Mouse (Mus musculus) lung, postnatal 0 days (tissue): ENCODE measurements around the gene Vav2. TPM values are rescaled to one million over a fixed set of nuclear protein-coding genes. Genes with fewer than 3 reads are reported as not detected.

Experiments
- ATAC-seq: fragments of 200-750 bp; cut with Nextera tagmentation; 2 replicates; pipeline ENCODE4 v1.8.0; 2017; ENCODE audit warnings: moderate library complexity
- DNase-seq: peaks from one replicate; pipeline ENCODE4 v3.0.0-alpha.2; 2016; ENCODE audit warnings: low spot score
- H3K27ac ChIP-seq: fragments of 300-500 bp; sonication (generic); 2 replicates; pipeline ENCODE4 v1.5.1; 2014; ENCODE audit warnings: antibody characterized with exemption, mild to moderate bottlenecking, low read length, mixed read lengths
- H3K27me3 ChIP-seq: fragments of 300-500 bp; sonication (generic); replicated peaks from 2 replicates; pipeline ENCODE4 v1.6.1; 2014; ENCODE audit warnings: low read length, mixed read lengths; ENCODE audit not compliant: insufficient read depth
- H3K36me3 ChIP-seq: fragments of 300-500 bp; sonication (generic); 2 replicates; pipeline ENCODE4 v1.6.1; 2014; ENCODE audit warnings: low read length, mixed read lengths; ENCODE audit not compliant: insufficient read depth
- H3K4me1 ChIP-seq: fragments of 300-500 bp; sonication (generic); 2 replicates; pipeline ENCODE4 v1.6.1; 2014; ENCODE audit warnings: antibody characterized with exemption, low read depth, low read length, mixed read lengths; ENCODE audit not compliant: insufficient read depth
- H3K4me2 ChIP-seq: fragments of 300-500 bp; sonication (generic); replicated peaks from 2 replicates; pipeline ENCODE4 v1.6.1; 2014; ENCODE audit warnings: low read depth, mild to moderate bottlenecking, low read length, moderate library complexity, mixed read lengths
- H3K4me3 ChIP-seq: fragments of 300-500 bp; sonication (generic); 2 replicates; pipeline ENCODE4 v1.5.1; 2014; ENCODE audit warnings: low read depth, low read length
- H3K9ac ChIP-seq: fragments of 300-500 bp; sonication (generic); replicated peaks from 2 replicates; pipeline ENCODE4 v1.6.1; 2014; ENCODE audit warnings: low read depth, mild to moderate bottlenecking
- H3K9me3 ChIP-seq: fragments of 300-500 bp; sonication (generic); 2 replicates; pipeline ENCODE4 v1.6.1; 2016; ENCODE audit warnings: low read length, mixed read lengths
- CTCF ChIP-seq: IDR thresholded peaks from 2 replicates; pipeline ENCODE4 v1.5.1; 2016; ENCODE audit warnings: antibody characterized with exemption, mild to moderate bottlenecking
- EP300 ChIP-seq: IDR thresholded peaks from 2 replicates; pipeline ENCODE4 v1.6.1; 2016; ENCODE audit warnings: antibody characterized with exemption, mild to moderate bottlenecking, control low read depth
- WGBS: fragments of 180-500 bp; shearing (Covaris S2); extraction: QIAGEN DNeasy Blood & Tissue Kit; methylation state at CpG from one replicate; pipeline ENCODE4 v1.1.7; 2014; 5-methylcytosine and 5-hydroxymethylcytosine counted together
- polyA plus RNA-seq: library from polyadenylated mRNA; unstranded; fragments of >200 nt; fragmentation: Nextera tagmentation; extraction: Ambion mirVana; gene quantifications from 2 replicates; pipeline ENCODE4 v1.2.1, GENCODE M21; 2015

The Vav2 gene
- polyA plus RNA-seq, 1 experiment from 2014 or later: 12.1 TPM

DNA sequence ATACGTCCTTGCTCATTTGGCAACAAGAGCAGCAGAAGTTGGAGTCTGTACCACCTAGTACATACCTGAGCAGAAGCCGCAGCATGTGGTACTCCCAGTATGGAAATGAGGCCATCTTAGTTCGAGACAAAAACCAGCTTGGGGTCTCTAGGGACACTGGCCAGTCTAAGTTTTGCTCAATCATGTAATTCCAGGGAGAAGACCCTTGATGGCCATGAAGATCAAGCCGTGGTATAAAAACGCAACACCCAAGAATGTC lies 16.5 kb upstream of the Vav2 start:
- 77% methylated on average over 5 of the region's 5 CpGs for WGBS
- H3K4me2 ChIP-seq: no peak overlapping the region
- TF ChIP-seq EP300 (no peak), CTCF (no peak)
- no peak overlapping the region for H3K27ac ChIP-seq
- no peaks in the 10 kb centered on the region for H3K4me1 ChIP-seq
- H3K9ac ChIP-seq: no peak overlapping the region
- peaks cover 15% of the 10 kb centered on the region; the same call in 1 of the 2 replicates for H3K36me3 ChIP-seq
- DNase-seq (no peak), ATAC-seq (no peak)
- H3K4me3 ChIP-seq: no peak overlapping the region
- no peaks in the 10 kb centered on the region for H3K27me3 ChIP-seq
- H3K9me3 ChIP-seq: no peaks in the 10 kb centered on the region

DNA sequence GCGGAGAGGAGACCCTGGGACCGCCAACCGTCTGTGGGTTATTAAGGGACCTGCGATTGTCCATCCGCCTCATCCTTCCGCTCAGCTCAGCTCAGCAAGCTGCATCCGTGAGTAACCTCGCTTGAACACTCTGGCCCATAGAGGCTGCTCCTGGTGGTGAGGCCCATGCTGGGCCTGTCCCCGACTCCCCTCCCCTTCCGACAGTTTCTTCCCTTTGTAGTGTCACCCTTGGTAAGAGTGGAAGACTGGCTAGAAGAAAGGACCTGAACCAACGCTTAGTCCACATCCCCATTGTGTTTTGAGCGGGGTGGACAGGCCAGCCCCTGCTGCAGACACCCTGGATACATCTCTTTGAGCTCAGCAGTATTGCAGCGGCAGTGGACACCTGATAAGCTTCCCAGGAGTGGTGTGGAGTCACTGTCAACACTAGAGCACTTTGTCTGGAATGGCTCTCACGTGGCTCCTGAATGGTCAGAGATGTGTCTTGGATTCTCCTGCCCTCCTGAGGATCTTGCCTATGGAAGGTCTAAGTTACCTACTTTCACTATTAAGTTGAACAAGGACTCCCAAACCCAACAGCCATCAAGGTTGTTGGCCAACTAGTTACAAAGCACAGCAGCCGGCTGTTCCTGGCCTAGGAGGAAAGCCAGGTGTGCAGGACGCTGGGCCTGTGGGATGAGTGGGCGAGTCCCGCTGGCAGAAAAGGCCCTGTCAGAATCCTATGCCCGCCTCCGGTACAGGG lies 16.0 kb upstream of the Vav2 start:
- H3K4me3 ChIP-seq: peak overlapping the region; percentile 40
- H3K36me3 ChIP-seq: peaks cover 15% of the 10 kb centered on the region; the same call in 1 of the 2 replicates
- peak overlapping the region; percentile 64 for H3K4me2 ChIP-seq
- TF ChIP-seq EP300: no peak
- TF ChIP-seq CTCF: no peak
- DNase-seq: no peak
- H3K4me1 ChIP-seq: no peaks in the 10 kb centered on the region
- no peaks in the 10 kb centered on the region for H3K9me3 ChIP-seq
- H3K27me3 ChIP-seq: no peaks in the 10 kb centered on the region
- peak overlapping the region; percentile 38; the same call in 1 of the 2 replicates for H3K9ac ChIP-seq
- peak; percentile 29 for ATAC-seq
- H3K27ac ChIP-seq: no peak overlapping the region
- WGBS: 32% methylated on average over 20 of the region's 20 CpGs

DNA sequence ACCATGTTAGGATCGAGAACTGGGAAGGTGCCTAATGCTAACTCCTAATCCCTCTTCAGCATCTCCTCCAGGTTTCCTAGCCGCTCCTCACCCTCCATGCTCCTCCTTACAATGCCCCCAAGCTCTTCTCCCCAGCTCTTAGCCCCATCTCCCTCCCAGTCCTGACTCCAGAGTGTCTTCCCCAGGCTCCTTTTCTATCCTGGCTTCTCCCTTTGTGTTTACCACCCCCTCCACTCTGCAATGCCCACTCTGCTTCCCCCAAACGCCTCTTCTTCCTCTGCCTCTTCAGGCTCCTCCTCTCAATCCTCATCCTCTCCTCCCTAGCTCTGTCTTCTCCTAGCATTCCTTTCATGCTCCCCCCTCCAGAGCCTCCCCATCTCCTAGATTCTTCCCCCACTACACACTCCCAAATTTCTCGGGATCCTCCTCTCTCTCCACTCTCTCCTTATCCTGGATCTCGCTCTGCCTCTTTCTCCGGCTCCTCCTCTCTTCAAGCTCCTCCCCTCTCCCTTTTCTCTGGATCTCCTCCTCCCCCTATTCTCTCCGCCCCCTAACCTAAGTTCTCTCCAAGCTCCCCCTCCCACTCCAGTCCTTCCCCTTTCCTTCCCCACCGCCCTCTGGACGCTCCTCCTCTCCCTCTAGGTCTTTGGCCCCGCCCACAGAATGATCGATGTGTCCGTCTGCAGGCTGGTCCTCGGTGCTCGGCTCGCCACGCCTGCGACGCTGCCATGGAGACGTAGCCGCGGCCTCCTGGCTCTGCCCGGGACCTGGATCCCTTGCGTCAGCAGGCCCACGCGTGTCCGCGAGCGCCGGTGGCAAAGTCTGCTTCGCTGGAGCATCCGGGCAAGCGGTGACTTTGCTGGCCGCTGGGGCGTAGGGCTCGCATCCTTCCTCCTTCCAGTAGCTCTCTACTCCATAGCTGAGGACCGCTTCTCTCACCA lies 15.2 kb upstream of the Vav2 start, which contains the start of gene Brd3os:
TSS of gene Brd3os (plus strand) at position 558 of the 941 bp plus-strand sequence.
- Histone ChIP-seq H3K4me1 (no peaks in the 10 kb centered on the region), H3K36me3 (peaks cover 15% of the 10 kb centered on the region; the same call in 1 of the 2 replicates), H3K27me3 (no peaks in the 10 kb centered on the region), H3K27ac (no peak within 1 kb of the TSS), H3K4me2 (peak within 1 kb of the TSS; percentile 64), H3K4me3 (peak within 1 kb of the TSS; percentile 40), H3K9ac (peak within 1 kb of the TSS; percentile 38; the same call in 1 of the 2 replicates), H3K9me3 (no peaks in the 10 kb centered on the region)
- 2% methylated on average over 35 of the region's 36 CpGs for WGBS
- TF ChIP-seq CTCF (no peak), EP300 (no peak)
- ATAC-seq (peak; percentile 92), DNase-seq (peak; percentile 99)

- DNase-seq: peak; percentile 35
- WGBS: 14% methylated on average over 11 of the region's 11 CpGs
- ATAC-seq: no peak
- TF ChIP-seq CTCF: no peak
- TF ChIP-seq EP300: no peak
- H3K9ac ChIP-seq: no peak overlapping the region
- no peaks in the 10 kb centered on the region for H3K27me3 ChIP-seq
- no peak overlapping the region for H3K4me2 ChIP-seq
- no peaks in the 10 kb centered on the region for H3K9me3 ChIP-seq
- H3K4me3 ChIP-seq: no peak overlapping the region
- H3K4me1 ChIP-seq: no peaks in the 10 kb centered on the region
- H3K27ac ChIP-seq: no peak overlapping the region
- no peaks in the 10 kb centered on the region for H3K36me3 ChIP-seq
These were observed 11.4 kb upstream of the Vav2 start for GRCm38 (mm10) chr2:27438281-27438680.

DNA sequence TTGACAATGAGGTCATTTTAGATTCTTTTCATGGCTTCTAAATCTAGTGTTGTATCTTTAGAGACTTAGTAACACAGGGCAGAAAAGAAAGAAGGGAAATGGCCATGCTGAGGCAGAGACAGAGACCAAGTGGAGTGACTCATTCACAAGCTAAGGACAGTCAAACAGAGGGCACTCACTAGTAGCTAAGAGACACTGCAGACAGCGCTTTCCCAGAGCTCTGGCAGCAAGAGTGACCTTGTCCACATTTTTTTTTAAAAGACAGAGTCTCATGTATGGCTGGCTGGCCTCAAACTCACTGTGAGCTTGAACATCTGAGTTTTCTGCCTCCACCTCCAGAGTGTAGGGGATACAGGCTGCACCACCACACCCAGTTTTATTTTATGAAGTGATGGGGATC lies 11.0 kb upstream of the Vav2 start:
- no peaks in the 10 kb centered on the region for H3K27me3 ChIP-seq
- DNase-seq (peak; percentile 41), ATAC-seq (no peak)
- no peaks in the 10 kb centered on the region for H3K36me3 ChIP-seq
- no peak overlapping the region for H3K4me2 ChIP-seq
- H3K4me1 ChIP-seq: no peaks in the 10 kb centered on the region
- no peak overlapping the region for H3K9ac ChIP-seq
- TF ChIP-seq CTCF: no peak
- TF ChIP-seq EP300: no peak
- no peak overlapping the region for H3K4me3 ChIP-seq
- 48% methylated on average over 1 of the region's 1 CpGs for WGBS
- H3K27ac ChIP-seq: no peak overlapping the region
- H3K9me3 ChIP-seq: no peaks in the 10 kb centered on the region

GRCm38 (mm10) chr2:27432599-27432998 lies 5.8 kb upstream of the Vav2 start:
- no peak for ATAC-seq
- Histone ChIP-seq H3K36me3 (no peaks in the 10 kb centered on the region), H3K4me2 (no peak overlapping the region), H3K27ac (no peak overlapping the region), H3K27me3 (no peaks in the 10 kb centered on the region), H3K9ac (no peak overlapping the region), H3K4me3 (no peak overlapping the region), H3K9me3 (no peaks in the 10 kb centered on the region), H3K4me1 (peaks cover 6% of the 10 kb centered on the region; the same call in 1 of the 2 replicates)
- WGBS: 50% methylated on average over 2 of the region's 2 CpGs
- DNase-seq: no peak
- TF ChIP-seq EP300: no peak
- TF ChIP-seq CTCF: no peak
